Mouse (Mus musculus) forebrain, embryonic 15.5 days (tissue): ENCODE data around the gene Aaas. TPM values are rescaled to one million over a fixed set of nuclear protein-coding genes. Genes with fewer than 3 reads are reported as not detected.

Experiments
- ATAC-seq: fragments of 200-750 bp; cut with Nextera tagmentation; replicated peaks from 2 replicates; pipeline ENCODE4 v1.8.0; 2017; ENCODE audit warnings: mild to moderate bottlenecking, moderate TSS enrichment, moderate library complexity
- H3K27ac ChIP-seq: fragments of 300-500 bp; sonication (generic); replicated peaks from 2 replicates; pipeline ENCODE4 v1.5.1; 2015; ENCODE audit warnings: mild to moderate bottlenecking, inconsistent platforms
- H3K27me3 ChIP-seq: fragments of 300-500 bp; sonication (generic); 2 replicates; pipeline ENCODE4 v1.6.1; 2015; ENCODE audit warnings: inconsistent platforms
- H3K36me3 ChIP-seq: fragments of 300-500 bp; sonication (generic); 2 replicates; pipeline ENCODE4 v1.6.1; 2015; ENCODE audit warnings: mild to moderate bottlenecking, inconsistent platforms
- H3K4me1 ChIP-seq: fragments of 300-500 bp; sonication (generic); 2 replicates; pipeline ENCODE4 v1.6.1; 2015; ENCODE audit warnings: inconsistent platforms
- H3K4me2 ChIP-seq: fragments of 300-500 bp; sonication (generic); replicated peaks from 2 replicates; pipeline ENCODE4 v1.6.1; 2015; ENCODE audit warnings: mild to moderate bottlenecking, inconsistent platforms
- H3K4me3 ChIP-seq: fragments of 300-500 bp; sonication (generic); 2 replicates; pipeline ENCODE4 v1.5.1; 2015; ENCODE audit warnings: mild to moderate bottlenecking, inconsistent platforms
- H3K9ac ChIP-seq: fragments of 300-500 bp; sonication (generic); replicated peaks from 2 replicates; pipeline ENCODE4 v1.6.1; 2015; ENCODE audit warnings: mild to moderate bottlenecking, inconsistent platforms
- H3K9me3 ChIP-seq: fragments of 300-500 bp; sonication (generic); 2 replicates; pipeline ENCODE4 v1.6.1; 2016; ENCODE audit warnings: inconsistent platforms
- WGBS: fragments of 180-500 bp; shearing (Covaris S2); methylation state at CpG from one replicate; pipeline ENCODE4 v1.1.7; 2015; ENCODE audit warnings: mixed read lengths; 5-methylcytosine and 5-hydroxymethylcytosine counted together
- polyA plus RNA-seq: library from polyadenylated mRNA; unstranded; fragments of >200 nt; fragmentation: Nextera tagmentation; extraction: Ambion mirVana; gene quantifications from 2 replicates; pipeline ENCODE4 v1.2.1, GENCODE M21; 2015

Aaas gene
- polyA plus RNA-seq, 1 experiment from 2014 or later = 42.6 TPM

GRCm38 (mm10) chr15:102377163-102377543 lies 26.6 kb upstream of the Aaas start:
- Histone ChIP-seq H3K4me1 (peaks cover 18% of the 10 kb centered on the region), H3K4me2 (peak overlapping the region; percentile 99), H3K27ac (0 out of 2 replicates have a peak overlapping the region, but pooled peaks have one; percentile 33), H3K9me3 (no peaks in the 10 kb centered on the region), H3K9ac (peak overlapping the region; percentile 72), H3K27me3 (peaks cover 9% of the 10 kb centered on the region; the same call in 1 of the 2 replicates), H3K4me3 (peak overlapping the region; percentile 65), H3K36me3 (no peaks in the 10 kb centered on the region)
- WGBS = under 1% methylated on average over 7 of the region's 7 CpGs
- peak; percentile 36; the same call in 1 of the 2 replicates for ATAC-seq

- 0 out of 2 replicates have a peak overlapping the region, but pooled peaks have one; percentile 33 for H3K27ac ChIP-seq
Observed at GRCm38 (mm10) chr15:102376453-102377162, 26.0 kb upstream of the Aaas start.

GRCm38 (mm10) chr15:102370727-102371126 lies 20.2 kb upstream of the Aaas start:
- ATAC-seq = no peak
- Histone ChIP-seq H3K4me3 (no peak overlapping the region), H3K9me3 (no peaks in the 10 kb centered on the region), H3K36me3 (no peaks in the 10 kb centered on the region), H3K27me3 (peaks cover 16% of the 10 kb centered on the region), H3K27ac (no peak overlapping the region), H3K9ac (no peak overlapping the region), H3K4me1 (peaks cover 10% of the 10 kb centered on the region; the same call in 1 of the 2 replicates), H3K4me2 (no peak overlapping the region)
- WGBS = 12% methylated on average over 10 of the region's 10 CpGs

More at GRCm38 (mm10) chr15:102376453-102377162, 26.0 kb upstream of the Aaas start:
- Histone ChIP-seq H3K27me3 (peaks cover 9% of the 10 kb centered on the region; the same call in 1 of the 2 replicates), H3K9ac (peak overlapping the region; percentile 72), H3K36me3 (no peaks in the 10 kb centered on the region), H3K4me2 (peak overlapping the region; percentile 99), H3K9me3 (no peaks in the 10 kb centered on the region), H3K4me3 (peak overlapping the region; percentile 65), H3K4me1 (peaks cover 18% of the 10 kb centered on the region)
- peak; percentile 65 for ATAC-seq
- WGBS = under 1% methylated on average over 42 of the region's 43 CpGs

GRCm38 (mm10) chr15:102369972-102370371 lies 19.4 kb upstream of the Aaas start:
- Histone ChIP-seq H3K9ac (no peak overlapping the region), H3K27ac (no peak overlapping the region), H3K9me3 (no peaks in the 10 kb centered on the region), H3K4me3 (no peak overlapping the region), H3K27me3 (peaks cover 14% of the 10 kb centered on the region), H3K36me3 (no peaks in the 10 kb centered on the region), H3K4me1 (peaks cover 10% of the 10 kb centered on the region; the same call in 1 of the 2 replicates), H3K4me2 (no peak overlapping the region)
- 17% methylated on average over 13 of the region's 13 CpGs for WGBS
- ATAC-seq = no peak

- Histone ChIP-seq H3K4me1 (peaks cover 10% of the 10 kb centered on the region; the same call in 1 of the 2 replicates), H3K27me3 (peaks cover 20% of the 10 kb centered on the region), H3K4me3 (peak within 1 kb of the TSS; percentile 23), H3K27ac (no peak within 1 kb of the TSS), H3K4me2 (peak within 1 kb of the TSS; percentile 35), H3K36me3 (no peaks in the 10 kb centered on the region), H3K9me3 (no peaks in the 10 kb centered on the region), H3K9ac (no peak within 1 kb of the TSS)
- peak; percentile 66 for ATAC-seq
- WGBS = 6% methylated on average over 15 of the region's 15 CpGs
Observed at GRCm38 (mm10) chr15:102366733-102367344, 16.3 kb upstream of the Aaas start, which contains the start of gene Sp7. Gene Sp7, minus strand, starts transcription at chr15:102367182.

- H3K9ac ChIP-seq = no peak overlapping the region
- WGBS = 7% methylated on average over 7 of the region's 7 CpGs
- no peak for ATAC-seq
Observed at GRCm38 (mm10) chr15:102366238-102366637, 15.7 kb upstream of the Aaas start.

GRCm38 (mm10) chr15:102364678-102365077 lies 14.1 kb upstream of the Aaas start:
- ATAC-seq = no peak
- H3K9me3 ChIP-seq = no peaks in the 10 kb centered on the region
- peaks cover 10% of the 10 kb centered on the region; the same call in 1 of the 2 replicates for H3K4me1 ChIP-seq
- no peak overlapping the region for H3K9ac ChIP-seq
- no peak overlapping the region for H3K4me2 ChIP-seq
- H3K27me3 ChIP-seq = peaks cover 14% of the 10 kb centered on the region
- H3K27ac ChIP-seq = no peak overlapping the region
- H3K36me3 ChIP-seq = no peaks in the 10 kb centered on the region
- H3K4me3 ChIP-seq = no peak overlapping the region
- WGBS = 93% methylated on average over 1 of the region's 1 CpGs

More at GRCm38 (mm10) chr15:102366238-102366637, 15.7 kb upstream of the Aaas start:
- Histone ChIP-seq H3K9me3 (no peaks in the 10 kb centered on the region), H3K4me1 (peaks cover 10% of the 10 kb centered on the region; the same call in 1 of the 2 replicates), H3K36me3 (no peaks in the 10 kb centered on the region), H3K27ac (no peak overlapping the region), H3K27me3 (peaks cover 20% of the 10 kb centered on the region), H3K4me2 (peak overlapping the region; percentile 35), H3K4me3 (peak overlapping the region; percentile 23)

- H3K4me1 ChIP-seq = peaks cover 18% of the 10 kb centered on the region
- no peak overlapping the region for H3K27ac ChIP-seq
- H3K4me3 ChIP-seq = no peak overlapping the region
- peaks cover 29% of the 10 kb centered on the region for H3K27me3 ChIP-seq
- no peaks in the 10 kb centered on the region for H3K9me3 ChIP-seq
- no peak overlapping the region for H3K9ac ChIP-seq
- WGBS = 18% methylated on average over 14 of the region's 14 CpGs
- no peak overlapping the region for H3K4me2 ChIP-seq
- H3K36me3 ChIP-seq = no peaks in the 10 kb centered on the region
- no peak for ATAC-seq
Observed at GRCm38 (mm10) chr15:102362648-102363047, 12.1 kb upstream of the Aaas start.

- H3K27me3 ChIP-seq = peaks cover 43% of the 10 kb centered on the region
- no peak for ATAC-seq
Observed at GRCm38 (mm10) chr15:102358834-102359233, 8.3 kb upstream of the Aaas start.

GRCm38 (mm10) chr15:102358126-102358525 lies 7.6 kb upstream of the Aaas start:
- Histone ChIP-seq H3K4me3 (peak overlapping the region; percentile 13; the same call in 1 of the 2 replicates), H3K9ac (no peak overlapping the region), H3K4me1 (peaks cover 24% of the 10 kb centered on the region), H3K4me2 (peak overlapping the region; percentile 31), H3K9me3 (no peaks in the 10 kb centered on the region), H3K36me3 (no peaks in the 10 kb centered on the region), H3K27ac (no peak overlapping the region), H3K27me3 (peaks cover 43% of the 10 kb centered on the region)
- ATAC-seq = no peak
- 2% methylated on average over 25 of the region's 25 CpGs for WGBS

More at GRCm38 (mm10) chr15:102358834-102359233, 8.3 kb upstream of the Aaas start:
- Histone ChIP-seq H3K4me2 (peak overlapping the region; percentile 31; the same call in 1 of the 2 replicates), H3K9me3 (no peaks in the 10 kb centered on the region), H3K36me3 (no peaks in the 10 kb centered on the region), H3K4me3 (no peak overlapping the region), H3K4me1 (peaks cover 24% of the 10 kb centered on the region), H3K9ac (no peak overlapping the region), H3K27ac (no peak overlapping the region)
- 36% methylated on average over 5 of the region's 5 CpGs for WGBS

GRCm38 (mm10) chr15:102356501-102357325 lies 6.1 kb upstream of the Aaas start:
- H3K9ac ChIP-seq = no peak overlapping the region
- no peaks in the 10 kb centered on the region for H3K9me3 ChIP-seq
- WGBS = 35% methylated on average over 16 of the region's 16 CpGs
- H3K27me3 ChIP-seq = peaks cover 36% of the 10 kb centered on the region
- no peak overlapping the region for H3K4me3 ChIP-seq
- H3K36me3 ChIP-seq = no peaks in the 10 kb centered on the region
- H3K27ac ChIP-seq = no peak overlapping the region
- H3K4me1 ChIP-seq = peaks cover 24% of the 10 kb centered on the region
- ATAC-seq = no peak
- H3K4me2 ChIP-seq = peak overlapping the region; percentile 99; the same call in 1 of the 2 replicates
